Mouse (Mus musculus) myocyte (in vitro differentiated cells): ENCODE measurements around the gene S100a13. TPM values are rescaled to one million over a fixed set of nuclear protein-coding genes. Genes with fewer than 3 reads are reported as not detected.

Source experiments
- H3K27me3 ChIP-seq: one replicate; pipeline ENCODE4 v1.6.1; 2011; ENCODE audit not compliant: control insufficient read depth, insufficient read depth, insufficient read length
- H3K36me3 ChIP-seq: one replicate; pipeline ENCODE4 v1.6.1; 2011; ENCODE audit not compliant: control insufficient read depth, insufficient read depth
- H3K4me2 ChIP-seq: one replicate; pipeline ENCODE4 v1.6.1; 2011; ENCODE audit warnings: low read depth, control low read depth
- H3K4me3 ChIP-seq: one replicate; pipeline ENCODE4 v1.5.1; 2011; ENCODE audit warnings: mild to moderate bottlenecking, control low read depth, moderate library complexity
- H3K79me2 ChIP-seq: one replicate; pipeline ENCODE4 v1.6.1; 2011; ENCODE audit not compliant: control insufficient read depth, insufficient read depth
- H3ac ChIP-seq: one replicate; pipeline ENCODE4 v1.6.1; 2011; ENCODE audit not compliant: control insufficient read depth, insufficient read length
- CEBPB ChIP-seq: IDR thresholded peaks from 2 replicates; pipeline ENCODE4 v1.6.1; 2011; ENCODE audit warnings: mild to moderate bottlenecking, moderate library complexity; ENCODE audit not compliant: poor library complexity, insufficient read depth, severe bottlenecking
- E2F4 ChIP-seq: IDR thresholded peaks from one replicate; pipeline ENCODE4 v1.6.1; 2011; ENCODE audit warnings: mild to moderate bottlenecking, control low read depth, moderate library complexity; ENCODE audit not compliant: insufficient read depth
- MAX ChIP-seq: IDR thresholded peaks from one replicate; pipeline ENCODE4 v1.6.1; 2011; ENCODE audit warnings: low read depth, mild to moderate bottlenecking, control low read depth
- MYOD1 ChIP-seq, 3 experiments: IDR thresholded peaks; one replicate each; pipeline ENCODE4 v1.6.1; 2011; ENCODE audit warnings: control low read depth in 2 of 3, low read depth in 2 of 3, mild to moderate bottlenecking in 2 of 3, moderate library complexity in 1 of 3; ENCODE audit not compliant: insufficient read length in 2 of 3, control insufficient read depth in 1 of 3
- MYOG ChIP-seq, 3 experiments: IDR thresholded peaks; one replicate each; pipeline ENCODE4 v1.6.1; 2011; ENCODE audit warnings: control low read depth in 2 of 3, low read depth in 2 of 3, mild to moderate bottlenecking in 2 of 3; ENCODE audit not compliant: insufficient read length in 2 of 3, control insufficient read depth in 1 of 3, insufficient read depth in 1 of 3
- POLR2A ChIP-seq: IDR thresholded peaks from one replicate; pipeline ENCODE4 v1.6.1; 2011; ENCODE audit warnings: low read depth, mild to moderate bottlenecking, control low read depth, moderate library complexity; ENCODE audit not compliant: insufficient read length
- POLR2AphosphoS2 ChIP-seq: IDR thresholded peaks from one replicate; pipeline ENCODE4 v1.6.1; 2011; ENCODE audit warnings: low read depth, control low read depth; ENCODE audit not compliant: insufficient read length
- REST ChIP-seq: IDR thresholded peaks from one replicate; pipeline ENCODE4 v1.6.1; 2011; ENCODE audit warnings: mild to moderate bottlenecking, control low read depth, moderate library complexity; ENCODE audit not compliant: insufficient read depth, insufficient read length
- SRF ChIP-seq: IDR thresholded peaks from one replicate; pipeline ENCODE4 v1.6.1; 2011; ENCODE audit warnings: low read depth; ENCODE audit not compliant: control insufficient read depth, insufficient read length
- TCF12 ChIP-seq: IDR thresholded peaks from one replicate; pipeline ENCODE4 v1.6.1; 2011; ENCODE audit warnings: mild to moderate bottlenecking, control low read depth; ENCODE audit not compliant: poor library complexity, insufficient read depth, severe bottlenecking
- TCF3 ChIP-seq: IDR thresholded peaks from one replicate; pipeline ENCODE4 v1.6.1; 2011; ENCODE audit warnings: low read depth, control low read depth; ENCODE audit not compliant: insufficient read length
- USF1 ChIP-seq: IDR thresholded peaks from one replicate; pipeline ENCODE4 v1.6.1; 2011; ENCODE audit warnings: low read depth, mild to moderate bottlenecking, control low read depth, moderate library complexity
- polyA plus RNA-seq: library from polyadenylated mRNA; unstranded; fragments of >200 nt; fragmentation: generic; extraction: Trizol; gene quantifications from one replicate; pipeline ENCODE4 v1.2.1, GENCODE M21; 2012; ENCODE audit warnings: missing spikeins

Gene S100a13
- polyA plus RNA-seq, 1 experiment, result 106 TPM

DNA sequence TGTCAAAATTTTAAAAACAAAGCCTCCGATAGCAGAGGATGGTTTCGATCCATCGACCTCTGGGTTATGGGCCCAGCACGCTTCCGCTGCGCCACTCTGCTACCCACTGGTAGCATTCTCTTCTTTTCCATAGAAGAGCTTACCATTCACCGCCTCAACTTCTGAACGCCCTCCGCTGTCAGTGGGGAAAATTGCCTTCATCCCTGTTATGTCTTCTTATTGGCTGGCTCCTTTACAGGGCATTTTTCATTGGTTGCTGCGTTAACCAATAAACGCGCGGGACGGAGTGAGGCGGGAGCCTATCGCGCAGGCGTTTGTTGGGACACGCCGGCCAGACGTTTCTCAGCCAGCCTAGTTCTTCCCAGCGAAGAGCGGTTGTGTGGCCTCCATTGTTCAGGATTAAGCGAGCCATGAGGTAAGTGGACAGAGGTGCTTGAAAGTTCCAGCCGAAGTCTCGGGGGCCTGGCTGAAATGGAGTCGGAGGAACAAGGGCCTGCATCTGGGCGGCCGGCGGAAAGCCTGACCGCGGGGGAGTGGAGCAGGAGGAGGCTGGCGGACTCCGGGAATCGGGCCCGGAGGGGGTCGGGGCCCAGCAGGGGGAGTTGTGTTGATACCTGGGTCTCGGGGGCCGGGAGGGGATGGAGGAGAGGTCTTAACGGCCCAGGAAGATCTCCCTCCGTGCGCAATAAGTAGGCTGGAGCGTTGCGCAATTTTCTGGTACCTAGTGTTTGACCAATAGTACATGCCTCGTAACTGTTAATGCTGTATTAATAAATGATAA is 38.2 kb upstream of the S100a13 start, which contains the start of gene Ilf2:
Ilf2 (plus strand) TSS at position 296 of the 781 bp plus-strand sequence.
- Histone ChIP-seq H3K27me3 (no peaks in the 10 kb centered on the region), H3K4me3 (peak within 1 kb of the TSS; percentile 86), H3K4me2 (peak within 1 kb of the TSS; percentile 96), H3ac (peak within 1 kb of the TSS; percentile 0), H3K79me2 (peaks cover 40% of the 10 kb centered on the region), H3K36me3 (peaks cover 11% of the 10 kb centered on the region)
- TF ChIP-seq MAX (no peak), CEBPB (peak; percentile 93), MYOG (IDR thresholded peaks at IDR 0.05; ENCODE audit: control insufficient read depth in 1 of 3, insufficient read depth in 1 of 3, insufficient read length in 2 of 3, low read depth in 2 of 3) (no peak), SRF (no peak), POLR2AphosphoS2 (peak; percentile 84), POLR2A (peak; percentile 77), E2F4 (peak; percentile 11)

DNA sequence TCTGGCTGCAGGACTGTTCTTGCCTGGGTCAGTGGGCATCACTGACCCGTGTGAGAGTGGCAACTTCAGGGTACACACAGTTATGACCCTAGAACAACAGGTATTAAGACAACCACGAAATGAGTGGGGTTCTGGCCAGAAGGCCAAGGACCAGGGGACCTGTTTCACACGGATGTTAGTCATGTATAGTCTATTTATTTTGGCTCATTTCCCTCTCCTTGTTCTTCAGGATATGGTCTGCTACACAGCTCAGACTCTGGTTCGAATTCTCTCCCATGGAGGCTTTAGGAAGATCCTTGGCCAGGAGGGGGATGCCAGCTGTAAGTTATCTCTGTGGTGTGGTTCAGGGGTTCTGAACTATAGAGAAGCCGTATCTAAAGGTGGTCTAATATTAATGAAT is 27.2 kb upstream of the S100a13 start:
- Histone ChIP-seq H3ac (no peak overlapping the region), H3K79me2 (peaks cover 11% of the 10 kb centered on the region), H3K27me3 (no peaks in the 10 kb centered on the region), H3K4me2 (no peak overlapping the region), H3K4me3 (no peak overlapping the region), H3K36me3 (peaks cover 62% of the 10 kb centered on the region)
- TF ChIP-seq POLR2AphosphoS2 (no peak), SRF (no peak), MYOD1 (IDR thresholded peaks at IDR 0.05; ENCODE audit: control insufficient read depth in 1 of 3, insufficient read length in 2 of 3, low read depth in 2 of 3) (no peak), USF1 (no peak), CEBPB (no peak), TCF3 (no peak), REST (no peak), MYOG (IDR thresholded peaks at IDR 0.05; ENCODE audit: control insufficient read depth in 1 of 3, insufficient read depth in 1 of 3, insufficient read length in 2 of 3, low read depth in 2 of 3) (no peak)

DNA sequence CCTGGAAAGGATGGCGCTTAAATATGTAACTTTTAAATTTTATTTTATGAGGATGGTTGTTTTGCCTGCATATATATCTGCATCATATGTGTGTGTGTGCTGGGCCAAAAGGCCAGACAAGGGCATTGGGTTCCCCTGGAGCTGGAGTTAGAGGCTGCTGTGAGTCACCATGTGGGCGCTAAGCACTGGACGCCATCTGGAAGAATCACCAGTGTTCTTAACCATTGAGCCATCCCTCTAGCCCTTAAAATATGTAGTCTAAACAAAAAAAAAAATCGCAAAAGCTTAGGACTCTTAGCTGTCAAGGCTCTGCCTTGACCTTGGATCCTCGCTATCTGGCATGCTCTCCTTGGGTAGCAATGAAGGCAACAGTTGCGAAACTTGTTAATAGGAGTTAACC is 25.7 kb upstream of the S100a13 start:
- TF ChIP-seq CEBPB, result 0 out of 2 replicates have a peak, but pooled peaks have one; percentile 4
- TF ChIP-seq TCF3, result no peak
- Histone ChIP-seq H3ac (no peak overlapping the region), H3K79me2 (peaks cover 11% of the 10 kb centered on the region), H3K27me3 (no peaks in the 10 kb centered on the region), H3K36me3 (peaks cover 49% of the 10 kb centered on the region), H3K4me2 (no peak overlapping the region), H3K4me3 (no peak overlapping the region)

DNA sequence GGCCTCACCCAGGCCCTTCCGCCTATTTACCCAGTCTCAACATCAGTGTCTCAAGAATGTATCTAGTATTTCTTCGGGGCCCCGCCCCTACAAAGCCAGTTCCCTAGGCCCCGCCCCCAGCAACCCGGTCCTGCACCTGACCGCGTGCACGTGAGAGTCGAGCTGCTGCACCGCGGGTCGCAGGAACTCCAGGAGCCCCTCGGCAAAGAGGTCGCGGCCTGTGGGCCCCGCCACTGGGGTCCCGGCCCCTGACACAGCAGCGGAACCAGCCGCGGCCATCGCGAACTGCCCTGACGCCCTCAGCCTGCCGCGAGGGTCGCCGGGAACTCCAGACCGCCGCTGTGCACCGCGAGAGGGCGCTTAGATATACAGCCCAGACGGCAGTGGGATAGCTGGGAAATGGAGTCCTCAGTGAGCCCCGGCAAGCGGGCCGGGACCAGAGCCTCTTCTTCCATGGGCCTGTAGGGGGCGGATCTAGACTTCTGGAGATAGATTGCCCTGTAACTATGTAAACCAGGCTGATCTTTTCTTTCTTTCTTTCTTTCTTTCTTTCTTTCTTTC is 23.5 kb upstream of the S100a13 start, which contains the start of gene Snapin:
Snapin (minus strand) TSS at position 338 of the 561 bp plus-strand sequence.
- peak within 1 kb of the TSS; percentile 97 for H3ac ChIP-seq
- peak within 1 kb of the TSS; percentile 30 for H3K4me3 ChIP-seq
- peak in 1 of 3 experiments; percentile 50 for TF ChIP-seq MYOG (IDR thresholded peaks at IDR 0.05; ENCODE audit: control insufficient read depth in 1 of 3, insufficient read depth in 1 of 3, insufficient read length in 2 of 3, low read depth in 2 of 3)
- TF ChIP-seq REST, result no peak
- TF ChIP-seq SRF, result peak; percentile 64
- peak; percentile 89 for TF ChIP-seq POLR2AphosphoS2
- no peak for TF ChIP-seq USF1
- peak; percentile 91 for TF ChIP-seq POLR2A
- peaks cover 35% of the 10 kb centered on the region for H3K36me3 ChIP-seq
- peak within 1 kb of the TSS; percentile 91 for H3K4me2 ChIP-seq
- peaks cover 11% of the 10 kb centered on the region for H3K79me2 ChIP-seq
- no peaks in the 10 kb centered on the region for H3K27me3 ChIP-seq

DNA sequence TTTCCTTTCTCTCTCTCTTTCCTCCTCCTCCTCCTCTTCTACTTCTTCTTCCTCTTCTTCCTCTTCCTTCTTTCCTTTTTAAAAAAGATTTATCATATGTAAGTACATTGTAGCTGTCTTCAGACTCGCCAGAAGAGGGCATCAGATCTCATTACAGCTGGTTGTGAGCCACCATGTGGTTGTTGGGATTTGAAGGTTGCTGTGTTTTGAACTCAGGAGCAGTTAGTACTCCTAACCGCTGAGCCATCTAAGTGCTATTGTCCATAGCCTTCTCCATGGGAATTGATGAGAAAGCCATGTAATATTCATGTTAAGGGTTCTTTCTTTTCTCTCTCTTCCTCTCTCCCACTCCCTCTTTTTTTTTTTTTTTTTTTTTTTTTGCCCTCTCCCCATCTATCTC is 22.9 kb upstream of the S100a13 start:
- Histone ChIP-seq H3K36me3 (peaks cover 30% of the 10 kb centered on the region), H3K79me2 (peaks cover 11% of the 10 kb centered on the region), H3K27me3 (no peaks in the 10 kb centered on the region), H3ac (peak overlapping the region; percentile 97), H3K4me3 (peak overlapping the region; percentile 30), H3K4me2 (peak overlapping the region; percentile 16)
- TF ChIP-seq MYOG (IDR thresholded peaks at IDR 0.05; ENCODE audit: control insufficient read depth in 1 of 3, insufficient read depth in 1 of 3, insufficient read length in 2 of 3, low read depth in 2 of 3) (no peak), E2F4 (no peak), USF1 (no peak), CEBPB (no peak), TCF12 (no peak), POLR2A (no peak), MYOD1 (IDR thresholded peaks at IDR 0.05; ENCODE audit: control insufficient read depth in 1 of 3, insufficient read length in 2 of 3, low read depth in 2 of 3) (no peak), TCF3 (no peak), SRF (no peak), REST (no peak), POLR2AphosphoS2 (no peak), MAX (no peak)
